Mouse (Mus musculus) forebrain, embryonic 14.5 days (tissue): ENCODE results near the gene Olfr213. TPM values are rescaled to one million over a fixed set of nuclear protein-coding genes. Genes with fewer than 3 reads are reported as not detected.

Source experiments
- ATAC-seq: fragments of 200-750 bp; cut with Nextera tagmentation; 2 replicates; pipeline ENCODE4 v1.8.0; 2017; ENCODE audit warnings: mild to moderate bottlenecking, moderate library complexity
- DNase-seq: peaks from one replicate; pipeline ENCODE4 v3.0.0-alpha.2; 2015; ENCODE audit warnings: low spot score
- H3K27ac ChIP-seq: fragments of 300-500 bp; sonication (generic); 2 replicates; pipeline ENCODE4 v1.5.1; 2014; ENCODE audit warnings: low read depth, mild to moderate bottlenecking, control low read depth, low read length, moderate library complexity
- H3K27me3 ChIP-seq: fragments of 300-500 bp; sonication (generic); replicated peaks from 2 replicates; pipeline ENCODE4 v1.6.1; 2014; ENCODE audit warnings: low read length, control low read depth, mixed read lengths; ENCODE audit not compliant: control insufficient read depth, insufficient read depth
- H3K36me3 ChIP-seq: fragments of 300-500 bp; sonication (generic); 2 replicates; pipeline ENCODE4 v1.6.1; 2014; ENCODE audit warnings: low read length, control low read depth; ENCODE audit not compliant: control insufficient read depth, insufficient read depth
- H3K4me1 ChIP-seq: fragments of 300-500 bp; sonication (generic); 2 replicates; pipeline ENCODE4 v1.6.1; 2014; ENCODE audit warnings: antibody characterized with exemption, low read length, control low read depth; ENCODE audit not compliant: control insufficient read depth, insufficient read depth
- H3K4me2 ChIP-seq: fragments of 300-500 bp; sonication (generic); 2 replicates; pipeline ENCODE4 v1.6.1; 2014; ENCODE audit warnings: mild to moderate bottlenecking, control low read depth, low read length
- H3K4me3 ChIP-seq: fragments of 300-500 bp; sonication (generic); 2 replicates; pipeline ENCODE4 v1.5.1; 2014; ENCODE audit warnings: low read depth, low read length, control low read depth
- H3K9ac ChIP-seq: fragments of 300-500 bp; sonication (generic); 2 replicates; pipeline ENCODE4 v1.6.1; 2014; ENCODE audit warnings: mild to moderate bottlenecking, low read length, control low read depth, moderate library complexity
- H3K9me3 ChIP-seq: fragments of 300-500 bp; sonication (generic); replicated peaks from 2 replicates; pipeline ENCODE4 v1.6.1; 2016; ENCODE audit warnings: low read length, control low read depth, mixed read lengths; ENCODE audit not compliant: control insufficient read depth
- WGBS: fragments of 180-500 bp; shearing (Covaris S2); extraction: QIAGEN DNeasy Blood & Tissue Kit; methylation state at CpG from one replicate; pipeline ENCODE4 v1.1.7; 2014; 5-methylcytosine and 5-hydroxymethylcytosine counted together
- polyA plus RNA-seq: library from polyadenylated mRNA; unstranded; fragments of >200 nt; fragmentation: Nextera tagmentation; extraction: Ambion mirVana; gene quantifications from 2 replicates; pipeline ENCODE4 v1.2.1, GENCODE M21; 2014

Gene Olfr213
- polyA plus RNA-seq, 1 experiment from 2014 or later, result not detected

DNA sequence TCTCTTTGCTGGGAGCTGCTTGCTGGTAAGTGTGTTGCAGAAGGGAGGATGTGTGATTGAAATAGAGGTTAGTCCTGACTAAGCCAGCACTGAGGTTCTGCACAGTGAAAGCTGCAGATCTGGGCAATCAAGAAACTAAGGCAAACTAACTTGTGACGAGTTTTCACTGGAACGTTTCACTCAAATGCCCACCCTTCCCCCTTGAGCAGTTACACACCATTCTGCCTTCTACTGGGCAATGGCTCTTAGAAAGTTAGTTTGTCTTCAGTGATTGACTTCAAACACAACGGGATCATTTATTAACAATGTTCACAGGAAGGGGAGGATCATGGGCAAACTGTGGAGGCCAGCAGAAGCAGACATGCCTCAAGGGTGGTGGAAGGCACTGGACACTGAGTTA lies 16.7 kb downstream of the Olfr213 start:
- no peak for ATAC-seq
- H3K4me2 ChIP-seq, result no peak overlapping the region
- H3K9me3 ChIP-seq, result no peaks in the 10 kb centered on the region
- no peaks in the 10 kb centered on the region for H3K4me1 ChIP-seq
- H3K4me3 ChIP-seq, result no peak overlapping the region
- WGBS, result 72% methylated on average over 3 of the region's 3 CpGs
- no peak overlapping the region for H3K9ac ChIP-seq
- no peaks in the 10 kb centered on the region for H3K36me3 ChIP-seq
- H3K27ac ChIP-seq, result no peak overlapping the region
- no peaks in the 10 kb centered on the region for H3K27me3 ChIP-seq
- DNase-seq, result no peak

DNA sequence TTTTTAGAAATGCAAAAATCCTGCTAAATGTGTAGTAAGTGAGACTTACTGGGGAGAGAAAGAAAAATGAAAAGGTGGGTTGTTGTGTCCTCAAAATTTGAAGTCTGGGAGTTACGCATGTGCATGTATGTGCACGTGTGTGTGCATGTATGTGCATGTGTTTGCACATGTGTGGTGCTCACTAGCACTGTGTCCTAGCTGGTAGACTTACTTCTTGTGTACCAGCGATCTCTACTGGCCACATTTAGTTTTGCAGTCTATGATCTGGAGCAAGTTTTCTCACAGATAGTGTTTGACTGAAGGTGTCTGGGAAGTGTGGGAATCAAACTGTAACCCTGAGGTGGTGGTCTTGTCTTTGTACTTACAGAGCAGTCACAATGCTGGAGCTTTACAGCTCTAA lies 31.6 kb downstream of the Olfr213 start:
- Histone ChIP-seq H3K4me1 (no peaks in the 10 kb centered on the region), H3K4me2 (no peak overlapping the region), H3K36me3 (no peaks in the 10 kb centered on the region), H3K27me3 (no peaks in the 10 kb centered on the region), H3K27ac (no peak overlapping the region), H3K4me3 (no peak overlapping the region), H3K9me3 (no peaks in the 10 kb centered on the region), H3K9ac (no peak overlapping the region)
- ATAC-seq (no peak), DNase-seq (peak; percentile 69)
- 42% methylated on average over 3 of the region's 3 CpGs for WGBS

- no peak within 1 kb of the TSS for H3K4me3 ChIP-seq
- no peak within 1 kb of the TSS for H3K9ac ChIP-seq
- H3K4me2 ChIP-seq, result no peak within 1 kb of the TSS
- 51% methylated on average over 4 of the region's 4 CpGs for WGBS
- no peaks in the 10 kb centered on the region for H3K27me3 ChIP-seq
- no peaks in the 10 kb centered on the region for H3K4me1 ChIP-seq
- ATAC-seq (no peak), DNase-seq (no peak)
- no peaks in the 10 kb centered on the region for H3K9me3 ChIP-seq
- no peak within 1 kb of the TSS for H3K27ac ChIP-seq
- H3K36me3 ChIP-seq, result no peaks in the 10 kb centered on the region
Observed at GRCm38 (mm10) chr6:116584095-116584494, 45.8 kb downstream of the Olfr213 start, which contains the start of gene Olfr215. Gene Olfr215, minus strand, starts transcription at chr6:116584195.

Other genes starting within 250 kb of the Olfr213 start
- gene March8, start 200.4 kb upstream of the Olfr213 start, polyA plus RNA-seq, result 47.0 and 49.0 TPM in 2 replicates
- gene Alox5, start 77.3 kb upstream of the Olfr213 start, polyA plus RNA-seq, result 0.50 and 0.74 TPM in 2 replicates
- gene Olfr211, start 49.4 kb upstream of the Olfr213 start, polyA plus RNA-seq, result not detected in 2 replicates
- not detected in 2 replicates for gene Olfr212, start 31.9 kb upstream of the Olfr213 start, polyA plus RNA-seq
- 0.48 and 0.58 TPM in 2 replicates for gene Gm5580, start 12.7 kb downstream of the Olfr213 start, polyA plus RNA-seq
- not detected in 2 replicates for gene Olfr214, start 15.8 kb downstream of the Olfr213 start, polyA plus RNA-seq
- gene Olfr215, start 45.7 kb downstream of the Olfr213 start, polyA plus RNA-seq, result not detected in 2 replicates
- 258 and 271 TPM in 2 replicates for gene Zfp422, start 90.5 kb downstream of the Olfr213 start, polyA plus RNA-seq
- gene Depp1, start 112.2 kb downstream of the Olfr213 start, polyA plus RNA-seq, result 6.6 and 7.1 TPM in 2 replicates
- 12.7 and 13.8 TPM in 2 replicates for gene Rassf4, start 135.5 kb downstream of the Olfr213 start, polyA plus RNA-seq
- gene Tmem72, start 178.5 kb downstream of the Olfr213 start, polyA plus RNA-seq, result 0.80 and 0.83 TPM in 2 replicates